Mouse (Mus musculus) embryonic facial prominence, embryonic 13.5 days (tissue): Measurements from ENCODE around the gene D830030K20Rik. TPM values are rescaled to one million over a fixed set of nuclear protein-coding genes. Genes with fewer than 3 reads are reported as not detected.
"Not testable (repeated sequence)": the region's sequence is repeated elsewhere in the genome, so short reads cannot be mapped to it uniquely, and the experiment has no call there.

Experiments used
- ATAC-seq: fragments of 200-750 bp; cut with Nextera tagmentation; 2 replicates; pipeline ENCODE4 v1.8.0; 2017; ENCODE audit warnings: low read depth; ENCODE audit not compliant: insufficient number of reproducible peaks, insufficient read depth, low FRiP score, low TSS enrichment
- H3K27ac ChIP-seq: fragments of 300-500 bp; sonication (generic); 2 replicates; pipeline ENCODE4 v1.5.1; 2015; ENCODE audit warnings: moderate library complexity, mild to moderate bottlenecking, inconsistent platforms
- H3K27me3 ChIP-seq: fragments of 300-500 bp; sonication (generic); 2 replicates; pipeline ENCODE4 v1.6.1; 2015; ENCODE audit warnings: mild to moderate bottlenecking, inconsistent platforms
- H3K36me3 ChIP-seq: fragments of 300-500 bp; sonication (generic); 2 replicates; pipeline ENCODE4 v1.6.1; 2015; ENCODE audit warnings: mild to moderate bottlenecking, inconsistent platforms
- H3K4me1 ChIP-seq: fragments of 300-500 bp; sonication (generic); 2 replicates; pipeline ENCODE4 v1.6.1; 2015; ENCODE audit warnings: inconsistent platforms
- H3K4me2 ChIP-seq: fragments of 300-500 bp; sonication (generic); 2 replicates; pipeline ENCODE4 v1.6.1; 2015; ENCODE audit warnings: moderate library complexity, mild to moderate bottlenecking, inconsistent platforms
- H3K4me3 ChIP-seq: fragments of 300-500 bp; sonication (generic); 2 replicates; pipeline ENCODE4 v1.5.1; 2015; ENCODE audit warnings: mild to moderate bottlenecking, inconsistent platforms
- H3K9ac ChIP-seq: fragments of 300-500 bp; sonication (generic); 2 replicates; pipeline ENCODE4 v1.6.1; 2015; ENCODE audit warnings: mild to moderate bottlenecking, inconsistent platforms
- H3K9me3 ChIP-seq: fragments of 300-500 bp; sonication (generic); 2 replicates; pipeline ENCODE4 v1.6.1; 2016; ENCODE audit warnings: inconsistent platforms
- WGBS: fragments of 180-500 bp; shearing (Covaris S2); methylation state at CpG from one replicate; pipeline ENCODE4 v1.1.7; 2015; ENCODE audit warnings: mixed read lengths; 5-methylcytosine and 5-hydroxymethylcytosine counted together
- polyA plus RNA-seq: library from polyadenylated mRNA; unstranded; fragments of >200 nt; fragmentation: Nextera tagmentation; extraction: Ambion mirVana; gene quantifications from 2 replicates; pipeline ENCODE4 v1.2.1, GENCODE M21; 2015

Gene D830030K20Rik
- polyA plus RNA-seq: 6.6 and 8.5 TPM in 2 replicates

DNA sequence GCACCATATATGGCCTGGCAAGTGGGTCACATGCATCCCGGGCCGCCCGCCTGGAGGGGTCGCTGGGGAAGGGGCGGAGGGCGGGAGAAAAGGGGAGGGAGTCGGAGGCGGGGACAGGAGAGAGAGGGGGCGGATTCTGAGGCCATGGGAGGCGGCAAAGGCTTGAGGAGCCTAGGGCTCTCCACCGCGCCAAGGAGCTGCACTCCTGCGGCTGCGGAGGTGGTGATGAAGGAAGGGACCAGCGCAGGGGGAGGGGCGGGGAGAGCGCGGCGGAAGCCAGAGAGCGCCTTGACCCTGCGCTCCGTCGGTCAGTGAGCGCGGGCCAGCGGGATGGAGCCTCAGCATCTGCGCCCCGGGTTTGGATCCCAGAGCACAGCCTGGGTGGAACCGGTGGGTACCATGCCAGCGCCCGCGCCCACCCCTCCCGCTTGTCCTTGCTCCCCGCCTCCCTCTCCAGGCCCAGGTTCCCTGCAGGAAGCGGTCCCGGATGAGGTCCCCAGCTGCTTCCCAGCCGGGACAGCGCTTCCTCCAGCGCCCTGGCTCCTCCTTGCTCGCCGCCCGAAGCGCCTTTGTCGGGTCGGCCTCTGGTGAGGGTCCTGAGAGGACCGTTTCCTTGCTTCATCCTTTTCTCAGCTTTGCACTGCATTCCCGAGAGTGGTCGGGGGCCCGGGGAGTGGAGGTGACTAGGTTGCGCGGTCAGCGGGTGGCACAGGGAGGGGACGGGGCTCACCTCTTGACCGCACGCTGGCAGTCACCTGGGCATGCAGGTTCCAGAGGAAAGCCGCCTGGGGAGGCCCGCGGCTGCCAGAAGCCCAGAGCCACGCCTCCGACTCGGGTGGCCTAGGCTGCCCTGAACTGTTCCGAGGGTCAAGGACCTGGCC is at the start of gene D830030K20Rik:
Gene D830030K20Rik, plus strand, starts transcription at position 217 of the 881 bp plus-strand sequence.
- ATAC-seq, H3K36me3 ChIP-seq, H3K4me1 ChIP-seq, H3K9me3 ChIP-seq, H3K27ac ChIP-seq, H3K27me3 ChIP-seq: not testable (repeated sequence)
- WGBS: 0% methylated on average over 29 of the region's 62 CpGs
- Histone ChIP-seq H3K4me3 (peak within 1 kb of the TSS; percentile 52), H3K9ac (peak within 1 kb of the TSS; percentile 64; the same call in 1 of the 2 replicates), H3K4me2 (peak within 1 kb of the TSS; percentile 83)

GRCm38 (mm10) chr14:3187955-3188354 is 20.3 kb upstream of the D830030K20Rik start, which contains the start of gene Gm5795:
Gm5795 (plus strand) TSS chr14:3188255.
- ATAC-seq, H3K27ac ChIP-seq, H3K9ac ChIP-seq, H3K4me1 ChIP-seq, H3K9me3 ChIP-seq, H3K36me3 ChIP-seq, H3K4me3 ChIP-seq, H3K27me3 ChIP-seq, H3K4me2 ChIP-seq: not testable (repeated sequence)
- WGBS: no CpG with 5 or more reads among the region's 2 CpGs

GRCm38 (mm10) chr14:3209367-3209766 is 1.1 kb downstream of the D830030K20Rik start:
- H3K4me2 ChIP-seq: 0 out of 2 replicates have a peak overlapping the region, but pooled peaks have one; percentile 9
- H3K27me3 ChIP-seq, H3K4me1 ChIP-seq, H3K9me3 ChIP-seq, H3K36me3 ChIP-seq, ATAC-seq, H3K4me3 ChIP-seq, H3K27ac ChIP-seq, H3K9ac ChIP-seq: not testable (repeated sequence)
- WGBS: 11% methylated on average over 9 of the region's 11 CpGs

DNA sequence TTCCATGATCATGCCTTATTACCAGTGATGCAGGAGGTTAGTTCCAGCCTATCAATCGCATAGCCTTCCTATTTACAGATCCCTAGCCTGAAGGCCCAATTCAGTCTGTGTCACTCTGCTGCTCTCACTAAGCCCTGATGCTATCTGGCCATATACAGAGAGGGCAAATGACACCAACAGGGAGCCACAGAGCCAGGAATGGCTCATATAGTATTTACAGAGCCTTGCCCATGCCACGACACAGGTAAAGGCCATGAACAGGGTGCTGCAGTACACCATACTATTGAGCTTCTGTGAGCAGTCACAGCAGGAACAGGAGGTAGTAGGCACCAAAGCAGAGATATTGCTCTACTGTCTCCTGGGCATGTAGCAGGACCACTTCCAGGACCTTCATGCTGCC is 54.2 kb downstream of the D830030K20Rik start:
- H3K36me3 ChIP-seq, H3K4me3 ChIP-seq, H3K9me3 ChIP-seq, H3K27ac ChIP-seq, H3K27me3 ChIP-seq, H3K4me2 ChIP-seq, H3K9ac ChIP-seq, H3K4me1 ChIP-seq, ATAC-seq: not testable (repeated sequence)
- 84% methylated on average over 2 of the region's 2 CpGs for WGBS

Other genes with a start within 250 kb of the D830030K20Rik start
- gene Gm2888, start 178.5 kb upstream of the D830030K20Rik start, polyA plus RNA-seq: not detected in 2 replicates
- gene Gm2897, start 159.2 kb upstream of the D830030K20Rik start, polyA plus RNA-seq: 2.1 and 2.3 TPM in 2 replicates
- gene Gm10340, start 74.5 kb upstream of the D830030K20Rik start, polyA plus RNA-seq: not detected in 2 replicates
- not detected in 2 replicates for gene Gm5795, start 20.2 kb upstream of the D830030K20Rik start, polyA plus RNA-seq
- gene Gm2956, start 124.1 kb downstream of the D830030K20Rik start, polyA plus RNA-seq: not detected in 2 replicates
- not detected in 2 replicates for gene Gm10413, start 186.6 kb downstream of the D830030K20Rik start, polyA plus RNA-seq
- gene Gm10409, start 204.1 kb downstream of the D830030K20Rik start, polyA plus RNA-seq: 1.0 and 1.6 TPM in 2 replicates
- gene Gm3005, start 219.6 kb downstream of the D830030K20Rik start, polyA plus RNA-seq: 0.42 TPM in 1 of 2 replicates, not detected in the other
- not detected in 2 replicates for gene Gm10408, start 240.9 kb downstream of the D830030K20Rik start, polyA plus RNA-seq